Mouse (Mus musculus) G1E (cell line): ENCODE results near the gene Lrrk2.

Experiments used
- CTCF ChIP-seq: IDR thresholded peaks from 2 replicates; pipeline ENCODE4 v1.5.1; 2012; ENCODE audit warnings: low read depth, low read length, inconsistent platforms, mixed read lengths
- POLR2AphosphoS5 ChIP-seq: IDR thresholded peaks from 2 replicates; pipeline ENCODE4 v1.6.1; 2012; ENCODE audit warnings: low read depth, low read length, inconsistent platforms; ENCODE audit not compliant: insufficient replicate concordance

DNA sequence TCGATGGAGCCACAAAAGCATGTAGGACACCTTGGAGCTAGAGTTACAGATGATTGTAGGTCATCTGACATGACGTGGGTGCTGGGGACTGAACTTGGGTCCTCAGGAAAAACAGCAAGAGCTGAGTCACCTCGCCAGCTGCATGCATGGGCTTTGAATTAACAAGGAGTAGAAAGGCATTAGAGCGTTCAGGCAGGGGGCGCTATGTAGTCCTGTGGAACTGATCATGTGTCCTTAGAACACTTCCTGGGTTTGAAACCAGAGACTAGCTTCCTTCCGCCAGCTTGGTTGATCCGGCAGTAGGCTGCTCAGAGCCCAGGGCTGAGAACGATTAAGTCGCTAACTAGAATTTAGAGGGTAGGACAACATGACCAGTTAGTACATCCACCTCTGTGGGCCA is 106.2 kb downstream of the Lrrk2 start:
- TF ChIP-seq CTCF (no peak), POLR2AphosphoS5 (no peak)
